Mouse (Mus musculus) heart, postnatal 36 days (tissue): Measurements from ENCODE around the gene S1pr1. TPM values are rescaled to one million over a fixed set of nuclear protein-coding genes. Genes with fewer than 3 reads are reported as not detected.

Experiments
- DNase-seq, 2 experiments: peaks; one replicate each; pipeline ENCODE4 v3.0.0; 2021 to 2022
- intact Hi-C: fragments of 180-260 bp; cut with DNase I; formaldehyde crosslinking; loops from one replicate; pipeline ENCODE4 v1.15.1; 2025
- total RNA-seq, 2 experiments: library from RNA; stranded (reverse); gene quantifications; 2 replicates each; pipeline ENCODE4 v1.2.3; 2021

Gene S1pr1
- total RNA-seq, 2 experiments from 2014 or later: 48.3 to 50.2 TPM

DNA sequence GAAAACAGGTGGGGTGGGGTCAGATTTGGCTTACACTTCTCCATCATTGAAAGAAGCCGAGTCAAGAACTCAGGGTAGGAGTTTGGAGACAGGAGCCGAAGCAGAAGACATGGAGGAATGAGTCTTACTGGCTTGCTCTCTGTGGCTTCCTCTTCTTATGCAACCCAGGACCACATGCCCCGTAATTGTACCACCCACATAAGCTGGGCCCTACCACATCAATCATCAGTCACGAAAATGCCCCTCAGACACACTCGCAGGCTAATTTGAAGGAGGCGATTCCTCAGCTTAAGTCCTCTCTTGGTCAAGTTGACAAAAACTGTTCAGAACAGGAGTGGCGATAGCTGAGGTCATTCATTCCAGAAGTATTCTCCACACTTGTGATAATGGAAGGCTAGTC is 35.9 kb downstream of the S1pr1 start:
- intact Hi-C loops: no loop called here
- no peak for DNase-seq

DNA sequence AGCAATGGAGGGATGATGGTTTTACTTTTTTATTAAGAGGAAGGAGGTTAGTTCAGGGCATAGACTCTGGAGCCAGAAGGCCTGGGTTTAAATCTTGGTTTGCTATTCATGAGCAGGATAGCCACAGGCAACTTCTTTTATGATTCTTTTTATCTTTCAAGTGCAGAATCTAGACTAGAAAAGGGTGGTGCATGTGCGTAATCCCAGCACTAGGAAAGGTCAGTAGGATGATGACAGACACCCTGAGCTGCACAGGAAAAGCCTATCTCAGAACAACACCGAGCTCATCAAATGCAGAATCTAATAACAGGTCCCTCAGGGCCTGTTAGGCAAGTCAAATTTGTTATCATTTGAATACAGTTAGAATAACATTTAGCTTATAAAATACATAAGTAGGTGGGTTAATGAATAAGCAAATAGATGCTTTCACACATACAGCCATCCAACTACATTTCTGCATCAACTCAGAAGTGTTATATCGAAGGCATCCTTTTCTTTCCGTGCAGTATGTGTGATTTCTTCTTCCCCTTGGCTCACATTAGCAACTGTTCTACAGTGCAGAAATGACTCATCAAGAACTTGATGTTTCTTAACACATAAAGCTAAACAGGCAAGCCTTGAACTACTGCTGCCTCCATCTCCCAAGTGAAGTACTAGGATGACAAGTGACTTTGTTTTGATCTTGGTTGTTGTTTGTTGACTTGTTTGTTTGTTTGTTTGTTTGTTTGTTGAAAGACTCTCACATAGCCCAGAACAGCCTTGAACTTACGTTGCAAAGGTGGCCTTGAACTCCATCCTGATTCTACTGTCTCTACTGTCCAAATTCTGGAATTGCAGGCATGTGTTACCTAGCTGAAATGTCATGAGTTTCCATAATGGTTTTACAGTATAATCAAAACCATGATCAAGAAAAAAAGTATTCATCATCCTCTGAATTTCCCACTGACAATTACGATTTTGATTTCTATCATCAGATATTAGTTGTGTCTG is 39.0 kb downstream of the S1pr1 start:
- intact Hi-C loops: no loop called here
- DNase-seq: no peak

GRCm38 (mm10) chr3:115674665-115675064 is 40.2 kb downstream of the S1pr1 start:
- intact Hi-C loops: no loop called here
- no peak for DNase-seq

- intact Hi-C loops: no loop called here
- DNase-seq: peak in 1 of 2 experiments; percentile 36
Observed at GRCm38 (mm10) chr3:115673663-115674157, 41.2 kb downstream of the S1pr1 start.

- no peak for DNase-seq
Observed at GRCm38 (mm10) chr3:115672965-115673662, 41.8 kb downstream of the S1pr1 start.

GRCm38 (mm10) chr3:115669230-115669629 is 45.6 kb downstream of the S1pr1 start:
- DNase-seq: no peak
- intact Hi-C loops: no loop called here

More at GRCm38 (mm10) chr3:115672965-115673662, 41.8 kb downstream of the S1pr1 start:
- intact Hi-C loops: no loop called here

- no peak for DNase-seq
- intact Hi-C loops: no loop called here
Observed at GRCm38 (mm10) chr3:115667182-115667581, 47.7 kb downstream of the S1pr1 start.

DNA sequence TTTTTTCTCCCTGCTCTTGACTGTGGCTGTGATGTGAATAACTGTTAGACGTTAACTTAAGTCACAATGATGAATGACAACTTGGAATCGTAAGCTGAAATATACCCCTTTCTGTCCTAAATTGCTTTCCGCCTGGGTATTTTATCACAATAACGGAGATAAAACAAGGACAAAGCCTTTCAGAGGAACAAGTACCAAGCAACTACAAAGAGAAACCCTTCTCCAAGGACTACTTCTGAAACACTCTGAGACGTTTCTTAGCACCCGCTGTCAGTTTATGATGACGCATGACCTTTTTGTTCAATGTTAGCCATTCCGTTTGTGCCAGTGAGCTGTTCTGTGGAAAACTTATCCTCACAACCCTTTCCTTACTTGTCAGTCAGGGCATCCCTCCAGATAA is 48.3 kb downstream of the S1pr1 start:
- intact Hi-C loops: no loop called here
- DNase-seq: no peak

- intact Hi-C loops: loop anchor here (5.0 kb wide), 3 partner anchors 103 to 223 kb away; partner anchors contain the start of gene Dph5
- DNase-seq: no peak
Observed at GRCm38 (mm10) chr3:115664497-115664896, 50.4 kb downstream of the S1pr1 start.

GRCm38 (mm10) chr3:115660701-115661460 is 54.0 kb downstream of the S1pr1 start:
- DNase-seq: peak; percentile 75 to 78
- intact Hi-C loops: loop anchor here (1.0 to 5.0 kb wide), 6 partner anchors 52 to 318 kb away; partner anchors contain the start of gene Dph5

Other genes with a start within 250 kb of the S1pr1 start
- 1 to 10 TPM; 6.5 to 6.9 TPM for gene Dph5, start 172.8 kb upstream of the S1pr1 start, total RNA-seq